Mouse (Mus musculus): ENCODE results near the gene Sept8. TPM values are rescaled to one million over a fixed set of nuclear protein-coding genes. Genes with fewer than 3 reads are reported as not detected.

Gene Sept8
- 42.2 and 46.6 TPM in 2 replicates for polyA plus RNA-seq (2014; fragmentation: Nextera tagmentation; extraction: Ambion mirVana)

- Histone ChIP-seq H3K4me1 (ENCODE audit: control insufficient read depth, insufficient read depth, low read length) (peaks cover 23% of the 10 kb centered on the region), H3K9me3 (ENCODE audit: control insufficient read depth, low read length) (no peaks in the 10 kb centered on the region)
- ATAC-seq (ENCODE audit: low read depth): peak; percentile 87
Measured at GRCm38 (mm10) chr11:53519207-53520121, at the start of gene Sept8. Gene Sept8, plus strand, starts transcription at chr11:53519257.

DNA sequence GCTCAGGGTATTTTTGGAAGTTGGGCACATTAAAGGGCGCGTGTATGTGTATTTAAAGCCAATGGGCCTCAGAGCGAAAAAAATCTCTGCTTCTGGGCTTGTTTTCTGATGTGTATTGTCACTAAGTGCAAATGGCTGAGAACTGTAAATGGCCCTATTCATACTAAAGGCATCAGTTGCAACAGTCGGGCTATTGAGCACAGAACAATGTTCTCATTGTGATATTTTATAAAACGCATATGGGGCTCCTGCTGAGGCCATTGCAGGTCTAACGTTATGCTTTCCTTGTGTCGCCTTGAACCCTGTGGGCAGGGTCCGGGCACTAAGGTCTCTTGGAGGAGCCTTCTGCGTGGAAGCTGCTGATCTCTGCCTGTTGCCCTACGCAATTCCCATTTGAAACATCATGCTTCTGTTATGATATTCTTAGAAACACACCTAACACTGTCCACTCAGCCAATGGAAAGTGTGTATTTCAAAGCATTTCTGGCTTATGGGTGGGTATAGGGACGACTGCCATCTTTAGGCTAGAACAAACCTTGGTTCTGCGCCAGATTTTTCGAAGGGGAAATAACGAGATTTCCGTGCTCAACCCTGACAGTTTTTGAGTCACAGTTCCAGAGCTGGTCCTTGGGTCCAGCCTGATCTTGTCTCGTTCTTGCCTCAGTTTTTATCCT is 49.6 kb upstream of the Sept8 start:
- H3K4me2 ChIP-seq (ENCODE audit: low read depth, low read length): peak overlapping the region; percentile 57
- H3K4me1 ChIP-seq (ENCODE audit: control insufficient read depth, insufficient read depth, low read length): peaks cover 21% of the 10 kb centered on the region
- H3K27me3 ChIP-seq (replicated peaks; ENCODE audit: control insufficient read depth, insufficient read depth, low read length): peaks cover 52% of the 10 kb centered on the region
- peak overlapping the region; percentile 55 for H3K27ac ChIP-seq (replicated peaks; ENCODE audit: low read depth, low read length)
- ATAC-seq (ENCODE audit: low read depth) (peak; percentile 27; the same call in 1 of the 2 replicates), DNase-seq (ENCODE audit: low spot score) (peak; percentile 50)
- H3K9ac ChIP-seq (ENCODE audit: low read depth, low read length): no peak overlapping the region; the same call in 1 of the 2 replicates
- 20% methylated on average over 16 of the region's 16 CpGs for WGBS
- peak overlapping the region; percentile 24 for H3K4me3 ChIP-seq (ENCODE audit: low read depth, low read length)
- no peaks in the 10 kb centered on the region for H3K9me3 ChIP-seq (ENCODE audit: control insufficient read depth, low read length)
- 0 out of 2 replicates have a peak, but pooled peaks cover 4% of the 10 kb centered on the region for H3K36me3 ChIP-seq (ENCODE audit: control insufficient read depth, insufficient read depth, low read length)

More at GRCm38 (mm10) chr11:53519207-53520121, at the start of gene Sept8:
- Histone ChIP-seq H3K4me3 (ENCODE audit: low read depth, low read length) (peak within 1 kb of the TSS; percentile 76), H3K9ac (ENCODE audit: low read depth, low read length) (peak within 1 kb of the TSS; percentile 88), H3K36me3 (ENCODE audit: control insufficient read depth, insufficient read depth, low read length) (no peaks in the 10 kb centered on the region), H3K4me2 (ENCODE audit: low read depth, low read length) (peak within 1 kb of the TSS; percentile 88), H3K27ac (replicated peaks; ENCODE audit: low read depth, low read length) (peak within 1 kb of the TSS; percentile 91), H3K27me3 (replicated peaks; ENCODE audit: control insufficient read depth, insufficient read depth, low read length) (no peaks in the 10 kb centered on the region)
- peak; percentile 87 for DNase-seq (ENCODE audit: low spot score)
- 10% methylated on average over 34 of the region's 79 CpGs for WGBS

DNA sequence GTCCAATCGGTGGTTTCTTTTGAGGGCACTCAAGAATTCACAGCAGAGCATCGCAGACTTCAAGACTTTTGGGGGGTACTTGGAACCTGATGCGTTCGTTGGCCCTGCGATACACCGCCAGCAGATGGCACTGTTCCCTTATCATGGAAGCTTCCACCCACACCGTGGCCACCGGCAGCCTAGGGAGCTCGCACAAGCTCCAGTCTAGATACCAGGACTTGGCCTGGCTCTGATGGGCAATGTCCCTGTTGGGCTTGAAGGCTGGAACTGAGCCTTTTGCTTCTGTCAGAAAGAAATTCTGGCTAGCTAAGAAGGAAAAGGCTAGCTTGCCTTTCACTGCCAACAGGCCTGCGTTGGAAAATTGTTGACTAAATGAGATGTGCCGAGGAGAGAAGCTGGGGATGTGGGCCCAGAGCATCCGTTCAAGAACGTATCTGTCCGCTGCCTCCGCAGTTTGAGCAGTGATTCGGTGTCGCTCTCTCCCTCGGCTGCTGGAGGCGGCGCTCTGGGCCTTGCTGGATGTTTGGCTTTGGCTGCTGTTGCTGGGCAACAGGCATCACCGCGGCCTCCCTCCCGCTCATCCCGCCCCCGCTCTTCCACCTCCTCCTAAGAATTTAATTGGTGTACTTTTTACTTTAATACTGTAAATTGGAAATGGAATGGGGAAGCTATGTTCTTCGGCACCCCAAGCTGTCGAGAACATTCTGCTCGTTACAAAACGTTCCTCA is 48.9 kb upstream of the Sept8 start, which contains the start of gene Gm9837:
TSS of gene Gm9837 (minus strand) at position 512 of the 728 bp plus-strand sequence.
- Histone ChIP-seq H3K4me2 (ENCODE audit: low read depth, low read length) (peak within 1 kb of the TSS; percentile 57), H3K9ac (ENCODE audit: low read depth, low read length) (no peak within 1 kb of the TSS; the same call in 1 of the 2 replicates), H3K27ac (replicated peaks; ENCODE audit: low read depth, low read length) (peak within 1 kb of the TSS; percentile 72), H3K4me3 (ENCODE audit: low read depth, low read length) (peak within 1 kb of the TSS; percentile 24), H3K27me3 (replicated peaks; ENCODE audit: control insufficient read depth, insufficient read depth, low read length) (peaks cover 52% of the 10 kb centered on the region), H3K9me3 (ENCODE audit: control insufficient read depth, low read length) (no peaks in the 10 kb centered on the region), H3K4me1 (ENCODE audit: control insufficient read depth, insufficient read depth, low read length) (peaks cover 21% of the 10 kb centered on the region), H3K36me3 (ENCODE audit: control insufficient read depth, insufficient read depth, low read length) (no peaks in the 10 kb centered on the region)
- DNase-seq (ENCODE audit: low spot score) (peak; percentile 93), ATAC-seq (ENCODE audit: low read depth) (peak; percentile 87)
- WGBS: 4% methylated on average over 26 of the region's 29 CpGs

- peaks cover 13% of the 10 kb centered on the region for H3K4me1 ChIP-seq (ENCODE audit: control insufficient read depth, insufficient read depth, low read length)
- DNase-seq (ENCODE audit: low spot score) (no peak), ATAC-seq (ENCODE audit: low read depth) (no peak)
- no peaks in the 10 kb centered on the region for H3K9me3 ChIP-seq (ENCODE audit: control insufficient read depth, low read length)
- no peak overlapping the region for H3K27ac ChIP-seq (replicated peaks; ENCODE audit: low read depth, low read length)
- 86% methylated on average over 3 of the region's 3 CpGs for WGBS
- no peak overlapping the region for H3K4me2 ChIP-seq (ENCODE audit: low read depth, low read length)
- peaks cover 42% of the 10 kb centered on the region for H3K27me3 ChIP-seq (replicated peaks; ENCODE audit: control insufficient read depth, insufficient read depth, low read length)
- H3K36me3 ChIP-seq (ENCODE audit: control insufficient read depth, insufficient read depth, low read length): no peaks in the 10 kb centered on the region
- H3K9ac ChIP-seq (ENCODE audit: low read depth, low read length): no peak overlapping the region
- H3K4me3 ChIP-seq (ENCODE audit: low read depth, low read length): no peak overlapping the region
Measured at GRCm38 (mm10) chr11:53472709-53473108, 46.3 kb upstream of the Sept8 start.

GRCm38 (mm10) chr11:53475620-53476019 is 43.4 kb upstream of the Sept8 start:
- H3K4me1 ChIP-seq (ENCODE audit: control insufficient read depth, insufficient read depth, low read length): peaks cover 13% of the 10 kb centered on the region; the same call in 1 of the 2 replicates
- no peak overlapping the region; the same call in 1 of the 2 replicates for H3K4me2 ChIP-seq (ENCODE audit: low read depth, low read length)
- H3K9me3 ChIP-seq (ENCODE audit: control insufficient read depth, low read length): no peaks in the 10 kb centered on the region
- no peak for ATAC-seq (ENCODE audit: low read depth)
- H3K4me3 ChIP-seq (ENCODE audit: low read depth, low read length): no peak overlapping the region
- no peak for DNase-seq (ENCODE audit: low spot score)
- H3K27me3 ChIP-seq (replicated peaks; ENCODE audit: control insufficient read depth, insufficient read depth, low read length): peaks cover 65% of the 10 kb centered on the region
- no peak overlapping the region for H3K9ac ChIP-seq (ENCODE audit: low read depth, low read length)
- no peak overlapping the region for H3K27ac ChIP-seq (replicated peaks; ENCODE audit: low read depth, low read length)
- WGBS: 22% methylated on average over 8 of the region's 8 CpGs
- H3K36me3 ChIP-seq (ENCODE audit: control insufficient read depth, insufficient read depth, low read length): no peaks in the 10 kb centered on the region

DNA sequence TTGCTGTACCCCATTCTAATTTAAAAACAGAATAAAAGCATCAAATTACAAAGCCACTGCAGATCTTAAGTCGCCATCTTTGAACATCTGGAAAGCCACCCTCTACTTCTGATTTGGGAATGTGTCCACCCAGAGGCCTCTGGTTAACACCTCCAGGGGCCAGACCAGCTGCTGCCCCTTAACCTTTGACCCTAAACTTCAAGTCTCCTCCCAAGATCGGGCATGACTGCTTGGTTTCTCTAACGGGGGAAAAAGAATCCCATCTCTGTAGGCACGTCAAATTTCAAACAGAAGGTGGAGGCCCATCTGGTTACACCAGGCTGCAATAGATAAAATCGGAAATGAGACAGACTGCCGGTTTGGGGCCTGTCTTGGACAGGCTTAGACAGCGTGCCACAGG is 41.2 kb upstream of the Sept8 start:
- H3K9me3 ChIP-seq (ENCODE audit: control insufficient read depth, low read length): no peaks in the 10 kb centered on the region
- H3K27me3 ChIP-seq (replicated peaks; ENCODE audit: control insufficient read depth, insufficient read depth, low read length): peaks cover 72% of the 10 kb centered on the region
- no peak for ATAC-seq (ENCODE audit: low read depth)
- no peak overlapping the region for H3K27ac ChIP-seq (replicated peaks; ENCODE audit: low read depth, low read length)
- DNase-seq (ENCODE audit: low spot score): no peak
- WGBS: 25% methylated on average over 7 of the region's 7 CpGs
- H3K4me2 ChIP-seq (ENCODE audit: low read depth, low read length): no peak overlapping the region
- no peak overlapping the region for H3K4me3 ChIP-seq (ENCODE audit: low read depth, low read length)
- H3K36me3 ChIP-seq (ENCODE audit: control insufficient read depth, insufficient read depth, low read length): no peaks in the 10 kb centered on the region
- 0 out of 2 replicates have a peak, but pooled peaks cover 11% of the 10 kb centered on the region for H3K4me1 ChIP-seq (ENCODE audit: control insufficient read depth, insufficient read depth, low read length)
- no peak overlapping the region for H3K9ac ChIP-seq (ENCODE audit: low read depth, low read length)

- peak overlapping the region; percentile 49 for H3K9ac ChIP-seq (ENCODE audit: low read depth, low read length)
- 10% methylated on average over 43 of the region's 79 CpGs for WGBS
- ATAC-seq (ENCODE audit: low read depth): peak; percentile 2; the same call in 1 of the 2 replicates
Measured at GRCm38 (mm10) chr11:53478383-53479170, 40.5 kb upstream of the Sept8 start.

More at GRCm38 (mm10) chr11:53478383-53479170, 40.5 kb upstream of the Sept8 start:
- no peak overlapping the region for H3K27ac ChIP-seq (replicated peaks; ENCODE audit: low read depth, low read length)
- 0 out of 2 replicates have a peak, but pooled peaks cover 11% of the 10 kb centered on the region for H3K4me1 ChIP-seq (ENCODE audit: control insufficient read depth, insufficient read depth, low read length)
- H3K4me2 ChIP-seq (ENCODE audit: low read depth, low read length): peak overlapping the region; percentile 83
- H3K27me3 ChIP-seq (replicated peaks; ENCODE audit: control insufficient read depth, insufficient read depth, low read length): peaks cover 70% of the 10 kb centered on the region
- H3K4me3 ChIP-seq (ENCODE audit: low read depth, low read length): peak overlapping the region; percentile 47
- DNase-seq (ENCODE audit: low spot score): no peak
- no peaks in the 10 kb centered on the region for H3K36me3 ChIP-seq (ENCODE audit: control insufficient read depth, insufficient read depth, low read length)
- no peaks in the 10 kb centered on the region for H3K9me3 ChIP-seq (ENCODE audit: control insufficient read depth, low read length)

Measured in embryonic facial prominence, embryonic 14.5 days (tissue).